10 mouse cellular contexts compared by ENCODE assay signal in the genomic region with DNA sequence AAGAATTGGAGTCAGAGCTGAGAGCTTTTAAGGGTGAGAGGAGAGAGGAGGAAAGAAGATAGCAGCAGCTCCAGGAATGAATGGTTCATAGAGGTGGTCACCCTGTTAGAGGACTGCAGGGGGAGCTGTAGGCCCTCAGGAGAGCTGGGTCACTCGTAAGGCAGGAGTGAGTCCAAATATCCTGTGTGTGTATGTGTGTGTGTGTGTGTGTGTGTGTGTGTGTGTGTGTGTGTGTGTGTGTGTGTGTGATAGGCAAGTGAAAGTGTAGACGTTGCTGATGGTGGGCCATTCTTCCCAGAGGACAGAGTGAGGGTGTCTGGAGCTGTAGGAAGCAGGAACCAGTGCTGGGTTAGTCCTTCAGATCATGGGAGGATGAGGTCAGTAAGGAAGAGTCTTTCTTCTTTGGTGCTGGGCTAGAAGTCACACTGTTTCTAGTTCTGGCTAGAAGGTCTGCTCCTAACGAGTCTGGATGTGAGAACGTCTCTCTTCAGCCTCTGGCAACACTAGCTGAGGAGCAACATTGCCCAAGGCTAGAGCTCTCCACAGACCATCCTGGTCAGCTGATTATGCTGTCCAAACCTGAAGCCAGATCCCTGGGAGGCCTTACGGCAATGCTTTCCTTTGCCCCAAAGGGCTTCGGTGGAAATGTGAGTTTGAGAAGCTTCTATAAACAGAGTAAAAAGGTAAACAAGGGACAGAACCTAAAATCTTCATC.
DNase-seq lines count a peak whose midpoint lies in the region; ATAC-seq and TF ChIP-seq lines count a peak whose summit lies in the region.
"Had no signal": no experiment of that assay in that cellular context is flagged by ENCODE, and none has a peak within 500 bp of the region (broad histone marks: within the 10 kb centered on the region; RNA-seq: fewer than 3 reads in every experiment).

No protein-coding gene starts in this region.

- H3K4me1 ChIP-seq in spleen, adult 2 months (ENCODE audit: control insufficient read depth, insufficient read depth, insufficient read length): peaks cover 6% of the 10 kb centered on the region; the same call in 1 of the 2 replicates

- ATAC-seq in megakaryocyte-erythroid progenitor cell, adult 5-6 weeks (replicated peaks; ENCODE audit: low FRiP score, low TSS enrichment, poor library complexity, severe bottlenecking): peak; percentile 85

- no peak for TF ChIP-seq POLR2A in spleen, adult 2 months (IDR thresholded peaks at IDR 0.05; ENCODE audit: low read depth, low read length)

- 71% methylated on average over 6 of the region's 6 CpGs for WGBS in spleen, adult 2 months

- TF ChIP-seq CTCF in spleen, adult 2 months (IDR thresholded peaks at IDR 0.05; ENCODE audit: extremely low read depth, insufficient read depth, insufficient read length, insufficient replicate concordance): peak; percentile 14; the same call in 1 of the 2 replicates

- H3K27me3 ChIP-seq in spleen, adult 2 months (ENCODE audit: control insufficient read depth, insufficient read depth, low read length): no peaks in the 10 kb centered on the region
- H3K27me3 ChIP-seq: hindbrain, embryonic 15.5 days; neural tube, embryonic 13.5 days had no signal

- H3K27ac ChIP-seq in spleen, adult 2 months (ENCODE audit: insufficient read depth, low read length): no peak overlapping the region
- H3K27ac ChIP-seq: hindbrain, embryonic 15.5 days; neural tube, embryonic 13.5 days had no signal

- H3K36me3 ChIP-seq in spleen, adult 2 months (ENCODE audit: control insufficient read depth, insufficient read depth, low read length): no peaks in the 10 kb centered on the region
- H3K36me3 ChIP-seq: hindbrain, embryonic 15.5 days; neural tube, embryonic 13.5 days had no signal

- H3K4me3 ChIP-seq in spleen, adult 2 months (ENCODE audit: extremely low read depth, insufficient read depth, insufficient read length): no peak overlapping the region
- H3K4me3 ChIP-seq: hindbrain, embryonic 15.5 days; neural tube, embryonic 13.5 days had no signal

- peak; percentile 45 for DNase-seq in adrenal gland, postnatal 10 days
- DNase-seq in adrenal gland, postnatal 4 days (ENCODE audit: low spot score in 2 of 2): no peak
- no peak for DNase-seq in spleen, adult 2 months (ENCODE audit: low read depth in 1 of 2, low spot score in 2 of 2)
- DNase-seq in spleen, postnatal 14 days (ENCODE audit: low spot score in 2 of 2): no peak
- DNase-seq in embryo, embryonic 10 days (ENCODE audit: low spot score): peak; percentile 68
- DNase-seq in kidney, adult 9 months: peak; percentile 58
- DNase-seq in Muller cell, postnatal 12 days (ENCODE audit: inconsistent ontology term): no peak

Comparison
In these comparisons a context has a peak if more than half of its experiments do, and no peak if none do; other contexts are left out.
1. DNase-seq: peak in adrenal gland, postnatal 10 days (single experiment), embryo, embryonic 10 days (single experiment) and kidney, adult 9 months (single experiment); none in adrenal gland, postnatal 4 days (0 of 2), spleen, adult 2 months (0 of 2), spleen, postnatal 14 days (0 of 2) and Muller cell, postnatal 12 days (single experiment).